Mouse (Mus musculus) lung, postnatal 0 days (tissue): Measurements from ENCODE around the gene Olfr690. TPM values are rescaled to one million over a fixed set of nuclear protein-coding genes. Genes with fewer than 3 reads are reported as not detected.

Experiments used
- ATAC-seq: fragments of 200-750 bp; cut with Nextera tagmentation; 2 replicates; pipeline ENCODE4 v1.8.0; 2017; ENCODE audit warnings: moderate library complexity
- DNase-seq: peaks from one replicate; pipeline ENCODE4 v3.0.0-alpha.2; 2016; ENCODE audit warnings: low spot score
- H3K27ac ChIP-seq: fragments of 300-500 bp; sonication (generic); 2 replicates; pipeline ENCODE4 v1.5.1; 2014; ENCODE audit warnings: antibody characterized with exemption, mild to moderate bottlenecking, low read length, mixed read lengths
- H3K27me3 ChIP-seq: fragments of 300-500 bp; sonication (generic); replicated peaks from 2 replicates; pipeline ENCODE4 v1.6.1; 2014; ENCODE audit warnings: low read length, mixed read lengths; ENCODE audit not compliant: insufficient read depth
- H3K36me3 ChIP-seq: fragments of 300-500 bp; sonication (generic); 2 replicates; pipeline ENCODE4 v1.6.1; 2014; ENCODE audit warnings: low read length, mixed read lengths; ENCODE audit not compliant: insufficient read depth
- H3K4me1 ChIP-seq: fragments of 300-500 bp; sonication (generic); 2 replicates; pipeline ENCODE4 v1.6.1; 2014; ENCODE audit warnings: antibody characterized with exemption, low read depth, low read length, mixed read lengths; ENCODE audit not compliant: insufficient read depth
- H3K4me2 ChIP-seq: fragments of 300-500 bp; sonication (generic); replicated peaks from 2 replicates; pipeline ENCODE4 v1.6.1; 2014; ENCODE audit warnings: low read depth, mild to moderate bottlenecking, low read length, moderate library complexity, mixed read lengths
- H3K4me3 ChIP-seq: fragments of 300-500 bp; sonication (generic); 2 replicates; pipeline ENCODE4 v1.5.1; 2014; ENCODE audit warnings: low read depth, low read length
- H3K9ac ChIP-seq: fragments of 300-500 bp; sonication (generic); replicated peaks from 2 replicates; pipeline ENCODE4 v1.6.1; 2014; ENCODE audit warnings: low read depth, mild to moderate bottlenecking
- H3K9me3 ChIP-seq: fragments of 300-500 bp; sonication (generic); 2 replicates; pipeline ENCODE4 v1.6.1; 2016; ENCODE audit warnings: low read length, mixed read lengths
- CTCF ChIP-seq: IDR thresholded peaks from 2 replicates; pipeline ENCODE4 v1.5.1; 2016; ENCODE audit warnings: antibody characterized with exemption, mild to moderate bottlenecking
- EP300 ChIP-seq: IDR thresholded peaks from 2 replicates; pipeline ENCODE4 v1.6.1; 2016; ENCODE audit warnings: antibody characterized with exemption, mild to moderate bottlenecking, control low read depth
- WGBS: fragments of 180-500 bp; shearing (Covaris S2); extraction: QIAGEN DNeasy Blood & Tissue Kit; methylation state at CpG from one replicate; pipeline ENCODE4 v1.1.7; 2014; 5-methylcytosine and 5-hydroxymethylcytosine counted together
- polyA plus RNA-seq: library from polyadenylated mRNA; unstranded; fragments of >200 nt; fragmentation: Nextera tagmentation; extraction: Ambion mirVana; gene quantifications from 2 replicates; pipeline ENCODE4 v1.2.1, GENCODE M21; 2015

The Olfr690 gene
- polyA plus RNA-seq: not detected in 2 replicates

GRCm38 (mm10) chr7:105334004-105334403 lies at the start of gene Olfr690:
Olfr690 (minus strand) TSS chr7:105334104.
- H3K27me3 ChIP-seq: no peaks in the 10 kb centered on the region
- no peaks in the 10 kb centered on the region for H3K36me3 ChIP-seq
- DNase-seq: no peak
- no peaks in the 10 kb centered on the region for H3K4me1 ChIP-seq
- no peak within 1 kb of the TSS for H3K27ac ChIP-seq
- no peak within 1 kb of the TSS for H3K9ac ChIP-seq
- ATAC-seq: no peak
- 87% methylated on average over 1 of the region's 1 CpGs for WGBS
- no peak within 1 kb of the TSS for H3K4me2 ChIP-seq
- H3K9me3 ChIP-seq: no peaks in the 10 kb centered on the region
- H3K4me3 ChIP-seq: no peak within 1 kb of the TSS
- TF ChIP-seq CTCF: no peak
- no peak for TF ChIP-seq EP300

DNA sequence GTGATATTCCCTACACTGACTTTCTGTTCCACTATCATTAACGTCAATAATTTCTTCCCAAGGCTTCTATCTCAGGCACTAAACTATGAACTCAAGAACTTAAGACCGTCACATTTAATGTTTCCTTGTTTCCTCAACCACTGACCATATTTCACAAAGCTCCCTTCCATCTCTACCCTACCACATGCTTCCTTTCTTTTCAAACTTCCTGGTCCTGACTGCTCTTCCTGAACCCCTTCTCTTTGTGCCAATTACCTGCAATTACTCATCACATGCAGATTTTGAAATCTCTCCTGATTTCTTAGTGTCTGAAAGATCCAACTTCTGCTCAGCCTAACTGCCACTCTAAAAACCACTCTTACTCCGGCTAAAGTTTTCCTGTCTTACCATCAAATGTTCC lies 46.4 kb upstream of the Olfr690 start:
- Histone ChIP-seq H3K27ac (no peak overlapping the region), H3K9me3 (no peaks in the 10 kb centered on the region), H3K4me2 (no peak overlapping the region), H3K4me1 (no peaks in the 10 kb centered on the region), H3K36me3 (peaks cover 47% of the 10 kb centered on the region), H3K4me3 (no peak overlapping the region), H3K27me3 (no peaks in the 10 kb centered on the region), H3K9ac (no peak overlapping the region)
- WGBS: 92% methylated on average over 3 of the region's 3 CpGs
- DNase-seq (no peak), ATAC-seq (no peak)
- TF ChIP-seq CTCF (no peak), EP300 (no peak)

DNA sequence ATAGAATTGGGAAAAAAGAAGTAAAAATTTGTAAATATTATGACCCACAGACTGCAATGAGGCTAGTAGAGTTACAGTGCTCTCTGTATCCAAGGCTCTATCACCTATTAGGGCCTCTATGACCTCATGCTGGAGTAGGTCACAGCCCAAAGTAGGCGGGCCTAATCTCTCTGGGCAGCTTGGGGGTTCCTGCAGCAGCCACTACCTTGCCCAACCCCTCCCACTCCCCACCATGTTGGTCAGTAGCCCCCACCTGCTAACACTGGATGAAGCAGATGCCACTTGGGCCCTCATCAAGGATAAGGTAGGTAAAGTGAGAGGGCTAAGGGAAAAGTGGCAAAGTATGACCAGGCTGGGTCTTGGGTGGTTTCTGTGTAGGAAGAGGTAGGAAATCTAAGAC lies 41.0 kb upstream of the Olfr690 start, which contains the start of gene Gm5901:
Gene Gm5901 (plus strand): TSS at position 173 of the 400 bp plus-strand sequence.
- no peak for TF ChIP-seq EP300
- no peak for TF ChIP-seq CTCF

GRCm38 (mm10) chr7:105373976-105374375 lies 40.1 kb upstream of the Olfr690 start:
- Histone ChIP-seq H3K27ac (no peak overlapping the region), H3K4me3 (no peak overlapping the region), H3K9ac (no peak overlapping the region), H3K36me3 (peaks cover 5% of the 10 kb centered on the region), H3K27me3 (no peaks in the 10 kb centered on the region), H3K4me1 (no peaks in the 10 kb centered on the region), H3K9me3 (no peaks in the 10 kb centered on the region), H3K4me2 (no peak overlapping the region)
- ATAC-seq (no peak), DNase-seq (no peak)
- WGBS: 79% methylated on average over 3 of the region's 3 CpGs
- TF ChIP-seq CTCF (no peak), EP300 (no peak)

More for the DNA sequence above, 41.0 kb upstream of the Olfr690 start, which contains the start of gene Gm5901:
- Histone ChIP-seq H3K4me3 (no peak within 1 kb of the TSS), H3K4me1 (no peaks in the 10 kb centered on the region), H3K4me2 (no peak within 1 kb of the TSS), H3K27me3 (no peaks in the 10 kb centered on the region), H3K36me3 (peaks cover 7% of the 10 kb centered on the region), H3K9ac (no peak within 1 kb of the TSS), H3K9me3 (no peaks in the 10 kb centered on the region), H3K27ac (no peak within 1 kb of the TSS)
- DNase-seq (no peak), ATAC-seq (no peak)
- 85% methylated on average over 1 of the region's 1 CpGs for WGBS

GRCm38 (mm10) chr7:105373509-105373908 lies 39.6 kb upstream of the Olfr690 start:
- Histone ChIP-seq H3K4me1 (no peaks in the 10 kb centered on the region), H3K4me2 (no peak overlapping the region), H3K9me3 (no peaks in the 10 kb centered on the region), H3K4me3 (no peak overlapping the region), H3K27ac (no peak overlapping the region), H3K9ac (no peak overlapping the region), H3K36me3 (peaks cover 5% of the 10 kb centered on the region), H3K27me3 (no peaks in the 10 kb centered on the region)
- TF ChIP-seq EP300 (no peak), CTCF (no peak)
- WGBS: 47% methylated on average over 4 of the region's 4 CpGs
- DNase-seq (peak; percentile 11), ATAC-seq (peak; percentile 46; the same call in 1 of the 2 replicates)

DNA sequence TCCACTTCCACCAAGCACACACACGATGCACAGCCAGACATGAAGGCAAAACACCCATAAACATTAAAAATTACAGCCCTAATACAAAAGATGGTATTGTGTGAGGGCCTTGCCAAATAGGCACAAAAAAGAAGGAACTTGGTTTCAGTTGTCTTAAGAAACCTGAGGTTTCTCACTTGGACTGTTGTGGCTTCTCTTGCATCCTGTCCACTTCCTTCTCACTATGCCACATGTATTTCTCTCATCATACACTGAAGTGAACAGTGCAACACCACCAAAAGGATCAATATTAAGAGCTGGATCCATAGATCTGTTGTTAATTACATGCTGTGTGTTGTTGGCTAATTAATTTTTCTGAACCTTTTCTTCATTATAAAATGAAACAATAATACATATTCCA lies 39.0 kb upstream of the Olfr690 start:
- no peak overlapping the region for H3K9ac ChIP-seq
- 71% methylated on average over 1 of the region's 1 CpGs for WGBS
- ATAC-seq (no peak), DNase-seq (peak; percentile 12)
- no peak overlapping the region for H3K4me3 ChIP-seq
- H3K27ac ChIP-seq: no peak overlapping the region
- H3K36me3 ChIP-seq: peaks cover 5% of the 10 kb centered on the region
- no peaks in the 10 kb centered on the region for H3K27me3 ChIP-seq
- no peaks in the 10 kb centered on the region for H3K4me1 ChIP-seq
- no peak for TF ChIP-seq EP300
- TF ChIP-seq CTCF: no peak
- no peak overlapping the region for H3K4me2 ChIP-seq
- H3K9me3 ChIP-seq: no peaks in the 10 kb centered on the region

DNA sequence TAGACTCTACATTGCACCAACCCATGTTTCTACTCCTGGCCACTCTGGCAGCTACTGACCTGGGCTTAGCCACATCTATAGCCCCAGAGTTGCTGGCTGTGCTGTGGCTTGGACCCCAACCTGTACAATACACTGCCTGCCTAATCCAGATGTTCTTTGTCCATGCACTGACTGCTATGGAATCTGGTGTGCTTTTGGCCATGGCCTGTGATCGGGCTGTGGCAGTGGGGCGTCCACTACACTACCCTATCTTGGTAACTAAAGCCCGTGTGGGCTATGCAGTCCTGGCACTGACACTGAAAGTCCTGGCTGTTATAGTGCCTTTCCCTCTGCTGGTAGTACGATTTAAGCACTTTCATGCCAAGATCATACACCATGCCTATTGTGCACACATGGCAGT lies 34.6 kb upstream of the Olfr690 start:
- no peaks in the 10 kb centered on the region for H3K27me3 ChIP-seq
- no peak overlapping the region for H3K4me2 ChIP-seq
- no peak overlapping the region for H3K4me3 ChIP-seq
- no peaks in the 10 kb centered on the region for H3K36me3 ChIP-seq
- no peak overlapping the region for H3K27ac ChIP-seq
- DNase-seq (no peak), ATAC-seq (no peak)
- H3K9ac ChIP-seq: no peak overlapping the region
- TF ChIP-seq CTCF (no peak), EP300 (no peak)
- no peaks in the 10 kb centered on the region for H3K4me1 ChIP-seq
- 93% methylated on average over 4 of the region's 4 CpGs for WGBS
- H3K9me3 ChIP-seq: no peaks in the 10 kb centered on the region
